Mouse (Mus musculus): ENCODE results near the gene Slc22a2. TPM values are rescaled to one million over a fixed set of nuclear protein-coding genes. Genes with fewer than 3 reads are reported as not detected.

The Slc22a2 gene
- 5.0 TPM for polyA plus RNA-seq (2017; shearing (Covaris generic))

DNA sequence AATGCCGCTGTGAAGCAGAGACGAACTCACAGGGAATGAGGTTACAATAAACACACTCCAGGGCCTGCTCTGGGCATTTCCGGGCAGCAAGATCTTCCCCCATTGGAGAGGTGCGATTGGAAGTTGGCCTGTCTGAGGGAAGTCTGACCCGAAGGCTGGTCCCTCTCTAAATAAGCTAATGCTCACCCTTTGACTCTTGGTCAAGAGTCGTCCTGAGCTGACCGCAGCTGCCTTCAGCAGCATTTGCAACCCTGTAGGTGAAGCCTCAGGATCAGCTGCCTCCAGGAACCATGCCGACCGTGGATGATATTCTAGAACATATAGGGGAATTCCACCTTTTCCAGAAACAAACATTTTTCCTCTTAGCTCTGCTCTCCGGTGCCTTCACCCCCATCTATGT, at the start of gene Slc22a2:
Gene Slc22a2, plus strand, starts transcription at position 142 of the 400 bp plus-strand sequence.

DNA sequence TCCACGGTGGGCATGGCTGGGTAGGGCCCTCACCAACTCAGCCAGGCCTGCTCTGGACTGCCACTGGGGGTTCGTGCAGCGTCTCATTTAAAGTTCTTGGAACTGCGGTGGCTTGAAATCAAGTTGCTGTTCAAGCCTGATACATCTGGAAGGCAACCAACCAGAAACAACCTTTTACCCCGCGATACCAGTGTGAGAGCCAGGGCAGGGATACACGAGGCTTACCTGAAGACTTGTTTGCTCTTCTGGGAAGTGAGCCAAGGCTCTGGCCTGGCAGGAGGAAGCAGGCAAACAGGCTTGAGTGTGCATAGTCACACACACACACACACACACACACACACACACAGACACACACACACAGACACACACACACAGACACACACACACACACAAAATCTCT, 91.7 kb downstream of the Slc22a2 start, which contains the start of gene Slc22a1:
Gene Slc22a1, minus strand, starts transcription at position 184 of the 400 bp plus-strand sequence.

Other genes starting within 250 kb of the Slc22a2 start
- gene Plg, start 205.5 kb upstream of the Slc22a2 start, polyA plus RNA-seq (2017; shearing (Covaris generic)) = not detected
- not detected for gene Slc22a3, start 76.4 kb upstream of the Slc22a2 start, polyA plus RNA-seq (2017; shearing (Covaris generic))
- gene Slc22a1, start 91.7 kb downstream of the Slc22a2 start, polyA plus RNA-seq (2017; shearing (Covaris generic)) = not detected
- 34.5 TPM for gene Igf2r, start 185.5 kb downstream of the Slc22a2 start, polyA plus RNA-seq (2017; shearing (Covaris generic))

Data from CD4-positive, CD25-positive, alpha-beta regulatory T cell, adult 9 weeks (primary cell).